Mouse (Mus musculus) megakaryocyte, embryonic 14.5 days (primary cell): ENCODE measurements at regions not wholly inside any gene's neighbourhood (a gene's known extent, or its start where the extent isn't known, plus 50 kb on each side); places are given as distances from the start of the nearest gene placed in this dataset.

Experiments
- H3K27me3 ChIP-seq: replicated peaks from 2 replicates; pipeline ENCODE3; 2012; ENCODE audit warnings: inconsistent platforms
- H3K36me3 ChIP-seq: replicated peaks from 2 replicates; pipeline ENCODE3; 2012; ENCODE audit warnings: low read length, inconsistent platforms, mixed read lengths
- H3K4me1 ChIP-seq: 2 replicates; pipeline ENCODE4 v1.6.1; 2012; ENCODE audit warnings: inconsistent platforms
- H3K4me3 ChIP-seq: replicated peaks from 2 replicates; pipeline ENCODE3; 2012; ENCODE audit warnings: moderate library complexity, mild to moderate bottlenecking, inconsistent platforms
- H3K9me3 ChIP-seq: 2 replicates; pipeline ENCODE4 v1.6.1; 2012; ENCODE audit warnings: inconsistent platforms
- FLI1 ChIP-seq: IDR thresholded peaks from 2 replicates; pipeline ENCODE4 v1.6.1; 2012; ENCODE audit warnings: low read length, inconsistent platforms, mixed read lengths
- GATA1 ChIP-seq: IDR thresholded peaks from 3 replicates; pipeline ENCODE4 v1.6.1; 2012; ENCODE audit warnings: mixed read lengths, low read length, inconsistent platforms, borderline replicate concordance

DNA sequence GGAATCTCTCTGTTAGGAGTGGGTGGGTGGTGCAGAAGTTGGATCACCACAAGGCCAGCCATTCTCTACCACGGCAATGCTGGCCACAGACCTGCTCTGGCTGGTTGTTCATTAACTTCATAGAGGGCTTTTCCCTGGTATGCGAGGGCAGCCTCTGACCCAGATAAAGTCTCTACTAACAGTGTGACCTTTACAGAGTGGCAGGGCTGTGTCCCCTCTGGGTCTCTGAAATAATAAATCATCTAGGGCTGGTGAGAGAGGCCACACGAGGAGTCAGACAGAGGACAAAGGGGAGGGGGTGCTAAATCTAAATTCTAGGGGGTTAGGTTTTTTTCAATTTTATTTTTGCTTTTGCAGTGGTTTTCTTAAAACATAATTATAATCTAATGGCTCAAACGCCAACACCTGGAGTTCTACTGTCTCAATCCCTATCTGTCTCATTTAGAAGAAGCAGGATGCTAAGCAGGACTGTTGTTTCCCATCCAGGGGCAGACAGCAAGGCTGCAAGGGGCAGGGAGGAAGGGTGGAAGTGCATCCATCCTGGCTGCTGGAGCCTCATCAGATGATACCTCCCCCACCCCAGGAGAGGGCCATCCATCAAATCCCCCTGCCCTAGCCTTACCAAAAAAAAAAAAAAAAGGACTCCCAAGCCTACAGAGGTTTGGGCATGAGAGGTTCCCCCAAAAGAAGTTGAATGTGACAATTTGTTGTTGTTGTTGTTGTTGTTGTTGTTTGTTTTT is 99.6 kb upstream of the Stx16 start:
- Histone ChIP-seq H3K4me3 (no peak overlapping the region), H3K36me3 (no peaks in the 10 kb centered on the region), H3K27me3 (no peaks in the 10 kb centered on the region), H3K9me3 (peaks cover 43% of the 10 kb centered on the region), H3K4me1 (no peaks in the 10 kb centered on the region)
- no peak for TF ChIP-seq GATA1
- TF ChIP-seq FLI1, result no peak

DNA sequence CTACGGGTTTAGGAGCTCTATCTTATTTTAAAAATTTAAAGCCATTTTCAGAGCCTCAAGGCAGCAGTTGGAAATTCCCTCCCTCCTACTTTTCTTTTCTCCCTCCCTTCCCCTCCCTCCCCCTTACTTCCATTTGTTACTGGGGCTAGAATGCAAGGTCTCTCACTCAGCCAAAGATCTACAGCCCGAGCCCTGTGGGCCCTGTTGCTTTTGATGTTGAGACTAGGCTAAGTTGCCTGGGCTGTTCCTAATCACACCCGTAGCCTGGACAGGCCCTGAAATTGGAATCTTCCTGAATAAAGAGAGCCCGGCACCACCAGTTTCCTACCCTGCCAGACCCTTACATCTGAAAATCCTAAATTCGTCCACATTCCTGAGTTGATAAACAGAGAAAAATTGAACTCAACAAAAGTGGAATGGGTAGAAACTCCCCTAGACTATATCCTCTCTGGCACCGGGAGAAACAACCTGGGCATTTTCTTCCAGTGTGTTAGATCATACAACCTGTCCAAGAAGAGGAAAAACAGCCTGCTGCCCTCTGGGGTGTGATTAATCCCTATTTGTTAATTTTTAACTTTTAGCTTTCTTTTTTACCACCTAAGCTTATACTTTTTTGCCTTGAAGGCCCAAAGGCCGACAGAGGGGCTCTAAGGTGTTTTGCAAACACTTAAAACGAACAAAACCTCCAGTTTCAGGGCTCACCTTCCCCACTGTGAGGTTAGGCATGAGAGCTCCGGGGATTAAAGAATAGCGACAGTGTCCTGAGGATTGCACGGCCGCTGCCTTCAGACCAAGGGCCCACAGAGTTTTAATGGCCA is 98.7 kb upstream of the Stx16 start:
- Histone ChIP-seq H3K27me3 (no peaks in the 10 kb centered on the region), H3K4me3 (no peak overlapping the region), H3K9me3 (peaks cover 43% of the 10 kb centered on the region), H3K4me1 (no peaks in the 10 kb centered on the region), H3K36me3 (no peaks in the 10 kb centered on the region)
- no peak for TF ChIP-seq GATA1
- TF ChIP-seq FLI1, result no peak

DNA sequence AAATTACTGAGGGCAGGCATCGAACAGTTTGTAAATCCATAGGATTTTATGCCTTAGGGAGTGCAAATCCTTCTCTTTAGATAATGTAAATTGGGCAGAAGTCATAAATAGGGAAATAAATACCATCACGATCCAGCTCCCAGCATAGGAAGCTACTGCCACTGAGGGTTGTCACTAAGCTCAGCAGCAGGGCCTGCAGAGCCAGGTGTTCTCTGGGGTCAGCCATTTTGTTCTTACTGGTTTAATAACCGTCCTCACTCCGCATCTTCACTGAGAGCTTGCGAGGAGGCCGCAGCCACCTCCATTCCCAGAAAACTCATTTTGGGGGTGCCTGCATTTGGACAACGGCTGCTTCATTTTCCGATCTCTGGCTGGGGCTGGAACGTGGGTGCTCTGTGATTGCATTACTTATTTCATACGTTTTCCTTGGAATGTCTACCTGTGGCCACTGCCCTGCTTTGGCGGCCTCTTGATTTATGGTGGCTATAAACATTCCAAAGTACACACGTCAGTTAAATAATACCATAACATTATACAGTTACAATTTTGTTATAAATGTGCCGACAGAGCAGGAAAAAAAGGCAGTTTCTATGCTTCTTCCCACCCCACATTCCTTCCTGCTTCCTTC is 97.9 kb upstream of the Stx16 start:
- Histone ChIP-seq H3K9me3 (peaks cover 37% of the 10 kb centered on the region), H3K4me1 (no peaks in the 10 kb centered on the region), H3K4me3 (no peak overlapping the region), H3K36me3 (no peaks in the 10 kb centered on the region), H3K27me3 (no peaks in the 10 kb centered on the region)
- TF ChIP-seq GATA1, result no peak
- TF ChIP-seq FLI1, result no peak

DNA sequence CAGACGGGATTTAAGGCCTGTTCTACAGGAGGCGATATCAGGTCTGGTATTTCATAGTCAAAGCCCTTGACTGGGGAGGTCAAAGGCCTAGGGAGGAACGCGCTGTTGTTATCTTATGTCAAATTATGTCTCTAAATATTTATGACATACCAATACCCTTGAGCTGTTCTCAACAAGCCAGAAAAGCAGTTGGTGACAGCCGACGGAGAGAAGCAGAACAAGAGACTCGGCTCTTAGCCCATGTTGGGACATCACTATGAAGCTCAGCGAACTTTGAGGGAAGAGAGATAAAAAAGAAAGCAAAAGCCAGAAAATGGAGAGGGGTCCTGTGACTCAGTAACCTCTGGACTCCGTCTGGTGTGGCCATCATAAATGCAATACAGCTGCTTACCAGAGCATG is 95.1 kb upstream of the Stx16 start:
- Histone ChIP-seq H3K27me3 (no peaks in the 10 kb centered on the region), H3K9me3 (peaks cover 23% of the 10 kb centered on the region; the same call in 1 of the 2 replicates), H3K4me3 (no peak overlapping the region), H3K4me1 (no peaks in the 10 kb centered on the region), H3K36me3 (no peaks in the 10 kb centered on the region)
- no peak for TF ChIP-seq FLI1
- no peak for TF ChIP-seq GATA1

DNA sequence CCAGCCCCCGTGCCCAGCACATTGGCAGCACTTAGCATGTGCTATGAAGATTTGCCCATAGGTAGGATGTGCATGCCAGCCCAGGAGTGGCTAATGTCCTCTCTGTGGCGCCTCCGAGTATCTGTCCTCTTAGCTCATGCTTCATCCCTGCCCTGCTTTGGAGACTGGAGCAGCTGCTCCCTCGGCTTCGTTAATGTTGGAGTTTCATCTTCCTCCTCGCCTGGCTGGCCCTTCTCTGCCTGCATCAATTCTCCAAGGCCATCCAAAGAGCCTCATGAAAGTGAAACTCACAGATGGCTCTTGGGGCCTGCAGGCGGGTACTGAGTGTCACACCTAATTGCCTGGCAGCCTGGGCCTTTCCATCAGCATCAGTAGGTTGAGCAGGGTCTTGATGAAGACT is 88.6 kb upstream of the Stx16 start:
- H3K9me3 ChIP-seq, result peaks cover 37% of the 10 kb centered on the region
- H3K36me3 ChIP-seq, result no peaks in the 10 kb centered on the region
- H3K27me3 ChIP-seq, result no peaks in the 10 kb centered on the region
- no peaks in the 10 kb centered on the region for H3K4me1 ChIP-seq
- no peak for TF ChIP-seq FLI1
- TF ChIP-seq GATA1, result no peak
- no peak overlapping the region for H3K4me3 ChIP-seq

DNA sequence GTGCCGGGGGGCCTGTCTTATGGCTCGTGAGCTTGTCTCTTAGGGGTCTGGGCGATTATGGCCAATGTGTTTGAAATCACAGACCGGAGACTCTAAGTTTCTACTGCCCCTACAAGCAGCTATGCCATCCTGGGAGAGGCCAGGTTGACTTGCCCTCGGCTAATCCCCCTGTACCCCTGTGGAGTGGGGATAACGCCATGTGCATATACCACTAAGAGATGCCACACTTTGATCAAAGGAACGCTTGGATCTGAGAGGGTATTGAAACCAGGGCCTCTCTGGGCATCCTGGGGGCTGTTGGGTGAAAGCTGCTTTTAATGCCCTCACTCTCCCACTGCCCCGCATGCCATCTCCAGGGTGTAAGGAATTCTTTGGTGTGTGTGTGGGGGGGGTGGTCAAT is 88.2 kb upstream of the Stx16 start:
- Histone ChIP-seq H3K27me3 (no peaks in the 10 kb centered on the region), H3K4me1 (no peaks in the 10 kb centered on the region), H3K9me3 (peaks cover 36% of the 10 kb centered on the region), H3K4me3 (no peak overlapping the region), H3K36me3 (no peaks in the 10 kb centered on the region)
- TF ChIP-seq FLI1 (no peak), GATA1 (no peak)

DNA sequence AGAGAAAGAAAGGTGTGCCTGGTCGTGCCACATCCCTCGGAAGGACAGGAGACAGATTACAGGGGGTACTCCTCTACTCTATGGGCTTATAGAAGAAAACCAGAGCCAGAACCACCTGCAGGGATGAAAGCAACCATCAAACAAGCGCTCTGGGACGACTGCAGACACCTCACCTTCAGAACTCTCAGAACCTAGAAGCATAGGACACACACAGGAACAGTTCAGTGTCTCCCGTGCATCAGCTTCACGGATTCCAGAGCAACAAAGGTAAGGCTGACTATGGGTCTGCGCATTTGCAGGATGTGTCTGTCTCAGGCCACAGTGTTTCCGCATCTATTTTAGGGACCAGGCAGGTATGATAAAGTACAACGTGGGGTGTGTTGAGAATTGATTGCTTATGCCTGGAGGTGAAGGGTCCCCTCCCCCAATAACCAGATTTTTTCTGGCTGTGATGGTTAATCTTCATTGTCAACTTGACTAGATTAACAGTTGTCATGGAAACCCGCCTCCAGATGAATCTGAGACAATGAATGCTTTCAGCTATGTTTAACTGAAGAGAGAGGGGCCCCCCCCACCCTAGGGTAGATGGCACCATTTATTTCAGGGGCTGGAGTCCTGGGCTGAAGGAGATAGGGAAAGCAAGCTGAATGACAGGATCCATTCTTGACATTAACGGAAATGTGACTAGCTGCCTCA is 87.3 kb upstream of the Stx16 start:
- TF ChIP-seq FLI1 (no peak), GATA1 (no peak)
- Histone ChIP-seq H3K4me3 (no peak overlapping the region), H3K27me3 (no peaks in the 10 kb centered on the region), H3K36me3 (no peaks in the 10 kb centered on the region), H3K4me1 (no peaks in the 10 kb centered on the region), H3K9me3 (peaks cover 36% of the 10 kb centered on the region)

DNA sequence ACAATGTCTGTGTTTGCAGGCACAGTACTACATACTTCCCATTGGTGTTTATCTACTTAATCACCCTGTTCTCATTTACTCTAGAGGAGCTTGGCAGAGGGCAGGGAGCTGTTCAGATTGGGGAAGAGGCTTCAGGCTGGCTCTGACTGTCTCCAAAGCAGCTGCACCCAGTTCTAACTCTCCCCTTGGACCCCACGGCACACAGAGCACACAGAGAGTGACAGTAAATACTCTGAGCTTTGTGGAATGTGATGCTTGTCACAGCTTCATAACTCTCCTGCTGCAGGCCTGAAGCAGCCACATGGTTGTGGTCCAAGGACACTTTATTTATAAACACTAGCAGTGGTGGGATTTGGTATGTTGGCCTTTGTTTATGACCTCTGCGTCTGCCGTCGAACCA is 85.4 kb upstream of the Stx16 start:
- peaks cover 2% of the 10 kb centered on the region for H3K27me3 ChIP-seq
- no peaks in the 10 kb centered on the region for H3K4me1 ChIP-seq
- TF ChIP-seq GATA1 (no peak), FLI1 (no peak)
- no peaks in the 10 kb centered on the region for H3K36me3 ChIP-seq
- peaks cover 38% of the 10 kb centered on the region for H3K9me3 ChIP-seq
- no peak overlapping the region for H3K4me3 ChIP-seq

DNA sequence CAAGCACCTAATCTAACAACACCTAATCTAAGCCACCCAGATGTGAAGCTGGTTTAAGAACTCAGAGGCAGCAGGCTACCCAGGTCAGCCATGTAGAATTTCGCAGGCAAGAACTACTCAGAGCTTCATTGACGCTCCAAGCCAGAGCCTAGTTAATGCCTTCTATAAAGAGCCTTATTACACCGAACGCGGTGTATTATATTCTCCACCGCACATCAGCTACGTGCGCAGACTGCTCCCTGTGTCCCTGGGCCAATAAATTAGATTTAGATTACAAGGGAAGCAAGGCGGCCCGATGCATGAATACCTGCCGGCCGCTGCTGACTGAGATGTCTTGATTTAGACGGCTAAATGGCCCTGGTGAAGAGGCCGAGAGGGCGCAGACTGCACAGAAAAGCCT is 84.7 kb upstream of the Stx16 start:
- Histone ChIP-seq H3K9me3 (peaks cover 38% of the 10 kb centered on the region), H3K4me1 (no peaks in the 10 kb centered on the region), H3K4me3 (no peak overlapping the region), H3K36me3 (no peaks in the 10 kb centered on the region), H3K27me3 (peaks cover 2% of the 10 kb centered on the region)
- TF ChIP-seq FLI1 (no peak), GATA1 (no peak)
